Mouse (Mus musculus): Measurements from ENCODE around the gene Gm11567.

DNA sequence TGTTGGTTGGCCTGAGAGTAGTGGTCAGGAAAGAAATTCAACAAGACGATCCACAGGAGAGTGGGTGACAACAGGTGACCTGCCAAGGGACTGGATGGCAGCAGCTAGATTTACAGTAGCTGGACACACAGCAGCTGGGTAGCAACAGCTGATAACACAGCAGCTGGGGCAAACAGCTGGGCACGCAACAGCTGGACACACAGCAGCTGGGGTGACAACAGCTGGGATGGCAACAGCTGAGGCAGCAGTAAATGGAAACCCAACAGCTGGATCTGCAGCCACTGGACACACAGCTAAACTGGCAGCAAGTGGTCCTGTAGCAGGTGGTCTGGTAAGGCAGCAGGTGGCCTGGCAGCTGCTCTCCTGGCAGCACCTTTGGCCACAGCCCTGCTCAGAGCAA lies 32.2 kb upstream of the Gm11567 start:
- TF ChIP-seq CTCF (IDR thresholded peaks at IDR 0.05; ENCODE audit: borderline replicate concordance, control insufficient read depth, extremely low read depth, insufficient read depth, low read length, poor library complexity): no peak
- TF ChIP-seq POLR2A (IDR thresholded peaks at IDR 0.05; ENCODE audit: control insufficient read depth, extremely low read depth, insufficient read depth, low read length, poor library complexity): no peak
